Mouse (Mus musculus) stomach, postnatal 0 days (tissue): Measurements from ENCODE around the gene Ptprm.

Experiments
- CTCF ChIP-seq: IDR thresholded peaks from 2 replicates; pipeline ENCODE4 v1.5.1; 2016; ENCODE audit warnings: antibody characterized with exemption, low read depth, mild to moderate bottlenecking, moderate library complexity
- EP300 ChIP-seq: optimal IDR thresholded peaks from 2 replicates; pipeline ENCODE3; 2016; ENCODE audit warnings: antibody characterized with exemption

- TF ChIP-seq CTCF (no peak), EP300 (no peak)
These were observed 641.6 kb downstream of the Ptprm start for GRCm38 (mm10) chr17:66712456-66713205.
